Mouse (Mus musculus) hindbrain, embryonic 11.5 days (tissue): ENCODE results near the gene Fam241b. TPM values are rescaled to one million over a fixed set of nuclear protein-coding genes. Genes with fewer than 3 reads are reported as not detected.

Experiments
- ATAC-seq: fragments of 200-750 bp; cut with Nextera tagmentation; 2 replicates; pipeline ENCODE4 v1.8.0; 2017; ENCODE audit warnings: mild to moderate bottlenecking, moderate TSS enrichment, moderate library complexity; ENCODE audit not compliant: low FRiP score
- DNase-seq: peaks from one replicate; pipeline ENCODE4 v3.0.0-alpha.2; 2015; ENCODE audit warnings: low spot score
- H3K27ac ChIP-seq: fragments of 300-500 bp; sonication (generic); 2 replicates; pipeline ENCODE4 v1.5.1; 2014; ENCODE audit warnings: mild to moderate bottlenecking, low read depth, low read length
- H3K27me3 ChIP-seq: fragments of 300-500 bp; sonication (generic); 2 replicates; pipeline ENCODE4 v1.6.1; 2014; ENCODE audit warnings: mild to moderate bottlenecking, low read length, moderate library complexity, mixed read lengths; ENCODE audit not compliant: control insufficient read depth, insufficient read depth
- H3K36me3 ChIP-seq: fragments of 300-500 bp; sonication (generic); 2 replicates; pipeline ENCODE4 v1.6.1; 2014; ENCODE audit warnings: mild to moderate bottlenecking, low read length, moderate library complexity, mixed read lengths; ENCODE audit not compliant: control insufficient read depth, insufficient read depth
- H3K4me1 ChIP-seq: fragments of 300-500 bp; sonication (generic); replicated peaks from 2 replicates; pipeline ENCODE4 v1.6.1; 2014; ENCODE audit warnings: low read length, mixed read lengths; ENCODE audit not compliant: control insufficient read depth, insufficient read depth
- H3K4me2 ChIP-seq: fragments of 300-500 bp; sonication (generic); replicated peaks from 2 replicates; pipeline ENCODE4 v1.6.1; 2014; ENCODE audit warnings: mild to moderate bottlenecking, low read depth, low read length
- H3K4me3 ChIP-seq: fragments of 300-500 bp; sonication (generic); 2 replicates; pipeline ENCODE4 v1.5.1; 2014; ENCODE audit warnings: low read depth, low read length
- H3K9ac ChIP-seq: fragments of 300-500 bp; sonication (generic); 2 replicates; pipeline ENCODE4 v1.6.1; 2014; ENCODE audit warnings: low read depth, low read length
- H3K9me3 ChIP-seq: fragments of 300-500 bp; sonication (generic); 2 replicates; pipeline ENCODE4 v1.6.1; 2016; ENCODE audit warnings: low read length; ENCODE audit not compliant: control insufficient read depth
- WGBS: fragments of 180-500 bp; shearing (Covaris S2); extraction: QIAGEN DNeasy Blood & Tissue Kit; methylation state at CpG from one replicate; pipeline ENCODE4 v1.1.7; 2014; 5-methylcytosine and 5-hydroxymethylcytosine counted together
- polyA plus RNA-seq: library from polyadenylated mRNA; unstranded; fragments of >200 nt; fragmentation: Nextera tagmentation; extraction: Ambion mirVana; gene quantifications from 2 replicates; pipeline ENCODE4 v1.2.1, GENCODE M21; 2014

Gene Fam241b
- polyA plus RNA-seq, 1 experiment from 2014 or later = 7.2 TPM

- Histone ChIP-seq H3K9me3 (no peaks in the 10 kb centered on the region), H3K9ac (no peak overlapping the region), H3K36me3 (no peaks in the 10 kb centered on the region), H3K4me3 (no peak overlapping the region), H3K27ac (no peak overlapping the region), H3K4me1 (no peaks in the 10 kb centered on the region), H3K4me2 (no peak overlapping the region), H3K27me3 (peaks cover 7% of the 10 kb centered on the region)
- ATAC-seq (no peak), DNase-seq (no peak)
- 98% methylated on average over 3 of the region's 3 CpGs for WGBS
Observed at GRCm38 (mm10) chr10:62179944-62180343, 36.2 kb upstream of the Fam241b start.

DNA sequence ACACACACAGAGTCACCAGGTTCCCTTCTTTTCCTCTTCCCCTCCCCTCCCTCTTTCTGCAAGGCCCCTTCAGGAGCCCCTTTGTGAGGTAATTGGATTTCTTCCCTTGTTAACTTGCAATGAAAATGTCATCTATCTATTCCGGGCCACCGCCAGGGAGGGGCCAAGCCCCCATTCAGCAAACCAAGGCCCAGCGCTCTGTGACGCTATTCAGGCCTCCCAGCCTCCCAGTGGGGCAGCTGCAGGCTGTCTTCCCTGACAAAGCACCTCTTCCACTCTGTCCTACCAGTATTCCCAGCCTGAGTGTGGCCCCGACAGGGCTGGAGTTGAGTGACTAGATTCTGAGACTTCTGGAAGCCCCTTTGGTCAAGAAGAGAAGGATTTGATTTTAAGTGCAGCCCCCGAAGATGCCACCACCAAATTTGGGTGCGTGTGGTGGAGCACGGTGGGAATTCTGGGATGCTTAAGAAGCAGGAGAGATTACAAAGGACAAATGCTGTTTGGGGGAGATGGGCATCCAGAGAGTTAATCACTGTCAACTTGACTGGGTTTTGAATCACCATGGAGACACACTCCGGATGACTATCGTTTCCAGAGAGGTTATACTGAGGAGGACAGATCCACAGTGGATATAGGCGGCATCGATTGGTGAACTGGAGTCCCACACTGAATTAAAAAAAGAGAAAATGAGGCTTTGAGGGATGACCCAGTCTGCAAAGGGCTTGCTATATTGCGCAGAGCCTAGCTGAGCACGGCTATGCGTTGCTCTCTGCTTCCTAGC is 31.0 kb upstream of the Fam241b start:
- H3K9ac ChIP-seq = no peak overlapping the region
- H3K4me1 ChIP-seq = peaks cover 2% of the 10 kb centered on the region; the same call in 1 of the 2 replicates
- H3K4me2 ChIP-seq = no peak overlapping the region
- ATAC-seq (peak; percentile 91), DNase-seq (peak; percentile 76)
- H3K4me3 ChIP-seq = no peak overlapping the region
- peak overlapping the region; percentile 73 for H3K27ac ChIP-seq
- no peaks in the 10 kb centered on the region for H3K9me3 ChIP-seq
- no peaks in the 10 kb centered on the region for H3K36me3 ChIP-seq
- H3K27me3 ChIP-seq = peaks cover 26% of the 10 kb centered on the region
- 29% methylated on average over 15 of the region's 15 CpGs for WGBS

- no peak overlapping the region for H3K4me3 ChIP-seq
- H3K4me1 ChIP-seq = peaks cover 2% of the 10 kb centered on the region; the same call in 1 of the 2 replicates
- H3K4me2 ChIP-seq = no peak overlapping the region
- peaks cover 28% of the 10 kb centered on the region for H3K27me3 ChIP-seq
- no peaks in the 10 kb centered on the region for H3K9me3 ChIP-seq
- no peak overlapping the region for H3K9ac ChIP-seq
- ATAC-seq = no peak
- peak; percentile 39 for DNase-seq
- WGBS = 18% methylated on average over 9 of the region's 9 CpGs
- H3K27ac ChIP-seq = peak overlapping the region; percentile 20; the same call in 1 of the 2 replicates
- no peaks in the 10 kb centered on the region for H3K36me3 ChIP-seq
Observed at GRCm38 (mm10) chr10:62173941-62174448, 30.3 kb upstream of the Fam241b start.

GRCm38 (mm10) chr10:62172841-62173553 is 29.3 kb upstream of the Fam241b start:
- Histone ChIP-seq H3K4me2 (no peak overlapping the region), H3K4me3 (no peak overlapping the region), H3K27me3 (peaks cover 28% of the 10 kb centered on the region), H3K4me1 (peaks cover 2% of the 10 kb centered on the region; the same call in 1 of the 2 replicates), H3K36me3 (no peaks in the 10 kb centered on the region), H3K27ac (peak overlapping the region; percentile 24; the same call in 1 of the 2 replicates), H3K9me3 (no peaks in the 10 kb centered on the region), H3K9ac (no peak overlapping the region)
- peak; percentile 57 for DNase-seq
- 2% methylated on average over 8 of the region's 9 CpGs for WGBS
- peak; percentile 75 for ATAC-seq

DNA sequence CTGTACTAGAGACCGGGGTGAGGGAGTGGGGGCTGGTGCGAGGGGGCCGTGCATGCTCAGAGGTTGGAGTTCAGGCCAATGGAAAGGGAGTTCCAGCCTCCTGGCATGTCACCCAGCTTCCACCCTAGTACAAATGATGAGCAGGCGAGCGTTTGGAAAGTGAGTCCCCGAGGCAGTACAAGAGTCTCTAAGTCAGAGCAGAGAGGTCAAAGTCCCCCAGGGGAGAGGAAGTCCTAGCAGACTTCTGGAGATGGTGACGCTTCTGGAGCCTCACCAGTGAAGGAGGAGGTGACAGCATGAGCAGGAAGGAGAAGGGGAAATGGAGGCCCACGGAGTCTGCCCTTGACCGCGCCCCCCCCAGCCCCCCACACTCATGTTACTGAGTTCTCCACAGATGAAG is 18.7 kb upstream of the Fam241b start:
- Histone ChIP-seq H3K9me3 (no peaks in the 10 kb centered on the region), H3K36me3 (no peaks in the 10 kb centered on the region), H3K4me3 (no peak overlapping the region), H3K27me3 (peaks cover 2% of the 10 kb centered on the region; the same call in 1 of the 2 replicates), H3K9ac (no peak overlapping the region), H3K27ac (no peak overlapping the region), H3K4me1 (no peaks in the 10 kb centered on the region), H3K4me2 (no peak overlapping the region)
- DNase-seq = no peak
- ATAC-seq = no peak
- WGBS = 42% methylated on average over 10 of the region's 10 CpGs

DNA sequence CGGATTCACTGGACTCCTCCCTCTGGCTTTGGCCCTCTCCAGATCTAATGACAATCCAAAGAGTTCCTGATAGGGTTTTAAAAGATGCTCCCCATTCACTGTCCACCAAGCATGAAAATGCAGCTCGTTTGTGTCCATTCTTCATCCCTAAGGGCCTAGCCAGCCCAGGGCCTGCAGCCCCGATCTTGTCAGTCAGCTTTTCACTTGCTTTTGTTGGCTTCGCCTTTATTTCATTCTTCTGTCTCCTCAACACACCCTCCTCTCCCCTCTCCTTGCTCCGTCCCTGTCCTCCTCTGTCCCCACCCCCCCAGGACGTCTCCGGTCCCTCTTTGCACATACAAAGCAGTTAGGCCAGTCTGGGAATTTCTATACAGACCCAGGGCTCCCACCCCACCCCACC is 6.2 kb upstream of the Fam241b start:
- H3K4me3 ChIP-seq = no peak overlapping the region
- no peak overlapping the region for H3K27ac ChIP-seq
- H3K9me3 ChIP-seq = no peaks in the 10 kb centered on the region
- H3K27me3 ChIP-seq = peaks cover 25% of the 10 kb centered on the region
- H3K4me2 ChIP-seq = no peak overlapping the region
- H3K9ac ChIP-seq = no peak overlapping the region
- ATAC-seq (peak; percentile 88), DNase-seq (no peak)
- 20% methylated on average over 7 of the region's 7 CpGs for WGBS
- H3K4me1 ChIP-seq = no peaks in the 10 kb centered on the region
- H3K36me3 ChIP-seq = no peaks in the 10 kb centered on the region

GRCm38 (mm10) chr10:62147466-62148248 is 3.9 kb upstream of the Fam241b start:
- ATAC-seq (no peak), DNase-seq (no peak)
- no peaks in the 10 kb centered on the region for H3K4me1 ChIP-seq
- H3K27ac ChIP-seq = no peak overlapping the region
- peaks cover 28% of the 10 kb centered on the region for H3K27me3 ChIP-seq
- no peak overlapping the region for H3K4me3 ChIP-seq
- H3K36me3 ChIP-seq = no peaks in the 10 kb centered on the region
- no peak overlapping the region for H3K4me2 ChIP-seq
- H3K9me3 ChIP-seq = no peaks in the 10 kb centered on the region
- WGBS = 48% methylated on average over 12 of the region's 12 CpGs
- H3K9ac ChIP-seq = no peak overlapping the region

DNA sequence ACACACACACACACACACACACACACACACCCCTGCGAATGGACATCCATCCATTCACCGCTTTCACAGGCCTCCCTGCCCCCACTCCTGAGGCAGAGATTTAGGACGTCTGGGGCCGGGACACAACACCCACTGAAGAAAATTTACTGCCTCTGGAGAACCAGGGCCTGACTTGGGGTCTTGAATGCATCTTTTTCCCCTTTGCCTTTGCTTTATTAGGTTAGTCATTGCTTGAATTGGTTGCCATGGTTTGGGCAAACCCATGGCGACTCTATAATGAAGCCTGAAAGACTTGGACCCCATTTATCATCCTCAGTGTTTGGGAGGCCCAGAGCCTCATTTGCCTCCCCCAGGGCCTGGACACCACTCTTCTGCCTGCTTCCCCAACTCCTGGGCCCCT is 2.2 kb upstream of the Fam241b start:
- H3K9ac ChIP-seq = no peak overlapping the region
- DNase-seq (peak; percentile 46), ATAC-seq (peak; percentile 59; the same call in 1 of the 2 replicates)
- WGBS = 36% methylated on average over 5 of the region's 5 CpGs
- no peaks in the 10 kb centered on the region for H3K36me3 ChIP-seq
- H3K27ac ChIP-seq = no peak overlapping the region
- H3K4me1 ChIP-seq = no peaks in the 10 kb centered on the region
- no peak overlapping the region for H3K4me2 ChIP-seq
- peaks cover 29% of the 10 kb centered on the region for H3K27me3 ChIP-seq
- H3K9me3 ChIP-seq = no peaks in the 10 kb centered on the region
- no peak overlapping the region for H3K4me3 ChIP-seq
